Mouse (Mus musculus) liver, embryonic 15.5 days (tissue): ENCODE results near the gene Tbx3. TPM values are rescaled to one million over a fixed set of nuclear protein-coding genes. Genes with fewer than 3 reads are reported as not detected.

ENCODE experiments used
- ATAC-seq: fragments of 200-750 bp; cut with Nextera tagmentation; 2 replicates; pipeline ENCODE4 v1.8.0; 2017; ENCODE audit warnings: moderate number of reproducible peaks, mild to moderate bottlenecking, moderate library complexity; ENCODE audit not compliant: insufficient read depth
- H3K27ac ChIP-seq: fragments of 300-500 bp; sonication (generic); replicated peaks from 2 replicates; pipeline ENCODE4 v1.5.1; 2015; ENCODE audit warnings: mild to moderate bottlenecking, inconsistent platforms
- H3K27me3 ChIP-seq: fragments of 300-500 bp; sonication (generic); 2 replicates; pipeline ENCODE4 v1.6.1; 2015; ENCODE audit warnings: mild to moderate bottlenecking, inconsistent platforms
- H3K36me3 ChIP-seq: fragments of 300-500 bp; sonication (generic); replicated peaks from 2 replicates; pipeline ENCODE4 v1.6.1; 2015; ENCODE audit warnings: moderate library complexity, mild to moderate bottlenecking, inconsistent platforms
- H3K4me1 ChIP-seq: fragments of 300-500 bp; sonication (generic); replicated peaks from 2 replicates; pipeline ENCODE4 v1.6.1; 2015; ENCODE audit warnings: inconsistent platforms
- H3K4me2 ChIP-seq: fragments of 300-500 bp; sonication (generic); 2 replicates; pipeline ENCODE4 v1.6.1; 2015; ENCODE audit warnings: moderate library complexity, mild to moderate bottlenecking, inconsistent platforms
- H3K4me3 ChIP-seq: fragments of 300-500 bp; sonication (generic); replicated peaks from 2 replicates; pipeline ENCODE4 v1.5.1; 2015; ENCODE audit warnings: mild to moderate bottlenecking, inconsistent platforms
- H3K9ac ChIP-seq: fragments of 300-500 bp; sonication (generic); 2 replicates; pipeline ENCODE4 v1.6.1; 2015; ENCODE audit warnings: moderate library complexity, mild to moderate bottlenecking, inconsistent platforms
- H3K9me3 ChIP-seq: fragments of 300-500 bp; sonication (generic); replicated peaks from 2 replicates; pipeline ENCODE4 v1.6.1; 2016; ENCODE audit warnings: inconsistent platforms
- WGBS: fragments of 180-500 bp; shearing (Covaris S2); methylation state at CpG from one replicate; pipeline ENCODE4 v1.1.7; 2015; ENCODE audit warnings: mixed read lengths; ENCODE audit not compliant: insufficient replicate concordance; 5-methylcytosine and 5-hydroxymethylcytosine counted together
- polyA plus RNA-seq: library from polyadenylated mRNA; unstranded; fragments of >200 nt; fragmentation: Nextera tagmentation; extraction: Ambion mirVana; gene quantifications from 2 replicates; pipeline ENCODE4 v1.2.1, GENCODE M21; 2015

Tbx3 gene
- polyA plus RNA-seq, result 2.6 and 2.8 TPM in 2 replicates

DNA sequence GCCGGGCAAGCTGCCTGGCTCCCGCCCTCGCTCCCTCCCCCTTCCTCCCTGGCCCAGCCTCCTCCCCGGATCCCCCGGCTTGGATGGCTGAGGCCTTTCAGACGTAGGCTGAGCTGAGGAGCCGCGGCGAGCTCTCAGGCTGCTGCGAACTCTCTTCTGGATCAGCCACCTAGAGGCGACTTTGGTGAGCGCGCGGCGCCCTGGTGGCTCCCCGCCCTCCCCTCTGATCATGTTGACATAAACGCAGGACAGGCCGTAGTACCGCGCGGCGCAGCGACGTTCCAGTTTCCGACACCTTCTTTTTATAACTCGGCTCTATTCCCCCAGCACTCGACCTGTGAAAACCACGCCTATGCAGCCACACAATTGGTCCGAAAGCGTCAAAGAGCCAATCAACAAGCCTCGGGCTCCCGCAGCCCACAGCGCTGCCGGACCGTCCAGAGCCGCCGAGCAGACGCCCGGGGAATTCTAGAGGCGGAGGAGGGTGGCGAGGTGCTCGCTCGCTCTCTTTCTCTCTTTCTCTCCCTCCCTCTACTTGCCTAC, at the start of gene Tbx3:
TSS of gene Tbx3 (plus strand) at position 104 of the 543 bp plus-strand sequence.
- H3K4me3 ChIP-seq, result peak within 1 kb of the TSS; percentile 48
- peaks cover 16% of the 10 kb centered on the region for H3K4me1 ChIP-seq
- no peaks in the 10 kb centered on the region for H3K9me3 ChIP-seq
- no peaks in the 10 kb centered on the region for H3K36me3 ChIP-seq
- H3K9ac ChIP-seq, result 0 out of 2 replicates have a peak within 1 kb of the TSS, but pooled peaks have one; percentile 4
- peak within 1 kb of the TSS; percentile 62 for H3K27ac ChIP-seq
- H3K4me2 ChIP-seq, result peak within 1 kb of the TSS; percentile 59
- WGBS, result 0% methylated on average over 43 of the region's 43 CpGs
- peaks cover 99% of the 10 kb centered on the region for H3K27me3 ChIP-seq
- peak; percentile 87 for ATAC-seq

DNA sequence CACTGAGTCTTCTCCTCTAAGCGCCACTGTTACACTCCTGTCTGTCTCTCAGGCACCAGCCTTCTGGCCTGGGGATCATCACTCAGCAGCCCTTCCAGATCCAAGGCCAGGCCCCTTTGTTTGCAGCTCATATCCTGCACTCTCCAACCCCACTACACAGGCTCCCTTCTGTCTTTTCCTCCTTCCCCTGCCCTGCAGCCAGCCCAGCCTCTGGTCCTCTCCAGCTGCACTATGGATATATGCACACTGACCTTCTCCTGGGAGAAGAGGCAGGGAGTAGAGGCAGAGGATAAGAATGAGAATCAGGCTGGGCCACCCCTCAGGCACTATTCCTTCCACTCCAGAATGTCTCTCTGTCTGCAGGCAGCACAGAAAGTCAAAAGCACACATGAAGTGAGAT, 48.4 kb upstream of the Tbx3 start:
- no peak overlapping the region for H3K4me3 ChIP-seq
- ATAC-seq, result no peak
- no peaks in the 10 kb centered on the region for H3K4me1 ChIP-seq
- H3K36me3 ChIP-seq, result no peaks in the 10 kb centered on the region
- H3K27me3 ChIP-seq, result peaks cover 26% of the 10 kb centered on the region
- no peak overlapping the region for H3K9ac ChIP-seq
- 50% methylated on average over 1 of the region's 1 CpGs for WGBS
- H3K27ac ChIP-seq, result no peak overlapping the region
- H3K4me2 ChIP-seq, result no peak overlapping the region
- no peaks in the 10 kb centered on the region for H3K9me3 ChIP-seq

DNA sequence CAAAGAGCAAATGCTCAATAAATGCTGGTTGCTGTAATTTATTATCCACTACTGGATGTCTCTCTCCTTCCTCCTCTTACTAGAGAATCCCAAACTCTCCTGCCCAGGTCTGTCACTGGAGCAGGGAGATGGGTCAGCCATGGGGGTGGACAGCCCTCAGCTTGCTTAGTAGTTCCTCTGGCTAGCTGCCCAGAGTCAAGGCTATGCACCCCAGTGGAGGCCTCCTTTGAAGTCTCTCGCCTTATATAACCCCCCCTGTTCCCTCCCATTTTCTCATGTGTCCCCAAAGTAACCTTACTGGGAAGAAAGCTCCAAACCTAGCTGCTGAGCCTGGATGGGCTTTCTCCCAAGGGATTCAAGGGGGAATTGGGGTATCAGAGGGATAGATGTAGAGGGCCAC, 45.9 kb upstream of the Tbx3 start:
- no peaks in the 10 kb centered on the region for H3K4me1 ChIP-seq
- no peaks in the 10 kb centered on the region for H3K36me3 ChIP-seq
- H3K4me2 ChIP-seq, result no peak overlapping the region
- no peaks in the 10 kb centered on the region for H3K9me3 ChIP-seq
- H3K27me3 ChIP-seq, result peaks cover 40% of the 10 kb centered on the region
- H3K27ac ChIP-seq, result no peak overlapping the region
- H3K9ac ChIP-seq, result no peak overlapping the region
- ATAC-seq, result no peak
- 30% methylated on average over 1 of the region's 1 CpGs for WGBS
- H3K4me3 ChIP-seq, result no peak overlapping the region

DNA sequence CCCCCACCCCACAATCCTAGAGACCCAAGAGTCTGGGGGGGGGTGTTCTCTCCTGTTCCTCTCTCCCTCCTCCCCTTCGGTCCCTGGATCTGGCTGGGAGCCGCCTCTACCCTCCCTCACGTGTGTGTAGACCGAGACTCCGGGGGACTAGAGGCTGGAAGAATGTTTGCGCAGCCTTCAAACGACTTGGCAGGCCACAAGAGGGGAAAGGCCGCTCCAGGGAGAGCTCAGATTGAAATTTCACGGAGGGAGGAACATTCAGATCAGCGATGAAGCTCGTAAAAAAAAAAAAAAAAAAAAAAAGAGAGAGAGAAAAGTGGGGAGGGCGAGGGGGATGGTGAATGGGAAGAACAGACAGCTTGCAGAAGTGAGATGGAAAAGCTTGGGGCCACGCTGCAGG, 44.9 kb upstream of the Tbx3 start:
- ATAC-seq, result no peak
- 5% methylated on average over 13 of the region's 13 CpGs for WGBS
- Histone ChIP-seq H3K4me3 (no peak overlapping the region), H3K4me1 (no peaks in the 10 kb centered on the region), H3K27me3 (peaks cover 40% of the 10 kb centered on the region), H3K9me3 (no peaks in the 10 kb centered on the region), H3K4me2 (no peak overlapping the region), H3K27ac (no peak overlapping the region), H3K36me3 (no peaks in the 10 kb centered on the region), H3K9ac (no peak overlapping the region)

DNA sequence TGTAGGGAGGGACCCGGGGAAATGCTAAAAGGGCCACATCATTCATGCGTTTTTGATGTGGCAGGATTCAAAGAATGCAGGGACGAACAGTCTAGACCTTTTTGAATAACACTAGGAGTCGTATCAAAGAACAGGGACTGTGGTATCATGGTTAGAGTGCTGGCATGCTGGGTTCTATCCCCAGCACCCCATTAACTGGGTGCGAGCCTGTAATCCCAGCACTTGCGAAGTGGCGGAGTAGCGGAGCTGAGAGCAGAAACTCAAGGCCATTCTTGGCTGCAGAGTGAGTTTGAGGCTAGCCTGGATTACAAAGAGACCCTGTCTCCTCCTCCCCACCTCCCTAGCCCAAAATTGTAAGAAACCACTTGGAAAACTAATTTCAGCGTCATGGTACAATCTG, 44.3 kb upstream of the Tbx3 start:
- H3K27ac ChIP-seq, result no peak overlapping the region
- no peak for ATAC-seq
- 18% methylated on average over 9 of the region's 9 CpGs for WGBS

DNA sequence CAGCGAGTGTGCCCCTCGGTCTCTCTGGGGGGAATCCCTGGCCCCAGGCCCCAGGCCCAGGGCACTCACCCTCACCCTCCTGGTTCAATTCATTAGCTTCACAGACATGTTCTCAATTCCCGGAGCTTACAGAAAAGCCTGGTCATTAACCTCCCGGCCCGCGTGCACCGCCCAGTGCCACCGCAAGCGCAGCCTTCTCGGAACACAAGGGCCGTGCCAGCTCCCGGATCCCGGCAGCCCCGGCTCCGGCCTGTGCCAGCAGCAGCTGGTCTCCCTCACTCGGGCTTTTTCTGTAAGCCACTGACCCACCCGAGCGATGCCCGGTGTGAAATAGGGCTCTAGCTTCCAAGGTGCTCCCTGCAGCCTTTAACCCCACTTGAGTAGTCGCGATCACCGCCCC, 43.8 kb upstream of the Tbx3 start:
- Histone ChIP-seq H3K4me1 (no peaks in the 10 kb centered on the region), H3K9ac (no peak overlapping the region), H3K27me3 (peaks cover 40% of the 10 kb centered on the region)

More for the DNA sequence above, 44.3 kb upstream of the Tbx3 start:
- Histone ChIP-seq H3K4me3 (no peak overlapping the region), H3K9ac (no peak overlapping the region), H3K27me3 (peaks cover 40% of the 10 kb centered on the region), H3K36me3 (no peaks in the 10 kb centered on the region), H3K4me2 (no peak overlapping the region), H3K9me3 (no peaks in the 10 kb centered on the region), H3K4me1 (no peaks in the 10 kb centered on the region)

DNA sequence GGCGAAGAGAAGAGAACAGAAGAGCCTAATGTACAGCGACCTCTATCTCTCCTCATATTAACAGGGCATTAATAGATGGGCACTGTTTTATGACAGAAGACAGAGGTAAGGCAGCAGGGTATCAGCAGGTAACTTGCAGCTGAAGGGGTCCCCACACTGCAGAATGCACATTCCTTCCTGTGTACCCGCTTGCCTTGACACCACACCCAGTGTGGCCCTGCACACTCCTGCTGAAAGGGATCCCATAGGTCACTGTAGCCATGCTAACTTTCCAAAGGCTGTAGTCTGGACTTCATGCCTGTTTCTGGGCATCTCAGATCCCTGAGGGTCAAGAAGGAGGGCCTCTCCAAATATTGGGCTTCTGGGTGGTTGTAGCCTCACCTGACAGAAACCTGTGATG, 42.4 kb upstream of the Tbx3 start:
- Histone ChIP-seq H3K9me3 (no peaks in the 10 kb centered on the region), H3K4me2 (no peak overlapping the region), H3K4me3 (no peak overlapping the region), H3K9ac (no peak overlapping the region), H3K4me1 (no peaks in the 10 kb centered on the region), H3K27me3 (peaks cover 40% of the 10 kb centered on the region), H3K27ac (no peak overlapping the region), H3K36me3 (no peaks in the 10 kb centered on the region)
- WGBS, result 49% methylated on average over 3 of the region's 3 CpGs
- ATAC-seq, result no peak

More for the DNA sequence above, 43.8 kb upstream of the Tbx3 start:
- H3K4me2 ChIP-seq, result no peak overlapping the region
- H3K36me3 ChIP-seq, result no peaks in the 10 kb centered on the region
- H3K9me3 ChIP-seq, result no peaks in the 10 kb centered on the region
- no peak overlapping the region for H3K4me3 ChIP-seq
- WGBS, result 11% methylated on average over 22 of the region's 22 CpGs
- ATAC-seq, result no peak
- H3K27ac ChIP-seq, result no peak overlapping the region

DNA sequence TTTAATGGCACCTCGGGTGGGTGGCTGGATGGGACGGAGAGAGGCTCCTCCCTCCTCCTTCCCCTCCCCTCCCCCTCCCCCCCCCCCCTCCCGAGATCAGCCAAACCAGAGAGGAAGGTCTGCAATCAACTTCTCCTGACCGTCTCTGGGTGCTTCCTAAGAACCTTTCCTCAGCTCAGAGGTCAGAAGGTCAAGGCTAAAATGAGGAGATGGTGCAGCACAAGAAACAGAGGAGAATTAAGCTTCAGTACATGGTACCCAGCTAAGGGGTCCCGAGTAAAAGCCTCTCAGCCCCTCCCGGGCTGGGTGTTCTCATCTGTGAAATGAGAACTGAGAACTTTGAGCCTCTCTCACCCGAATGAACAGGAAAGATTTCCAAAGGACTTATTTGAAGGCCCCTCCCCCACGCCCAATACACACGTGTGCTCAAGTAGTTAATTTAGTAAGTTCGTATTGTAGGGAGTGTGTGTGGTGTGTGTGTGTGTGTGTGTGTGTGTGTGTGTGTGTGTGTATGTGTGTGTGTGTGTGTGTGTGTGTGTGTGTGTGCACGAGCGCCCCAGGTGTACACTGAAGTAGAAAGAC, 41.6 kb upstream of the Tbx3 start:
- Histone ChIP-seq H3K4me2 (no peak overlapping the region), H3K9ac (no peak overlapping the region), H3K27ac (no peak overlapping the region), H3K9me3 (no peaks in the 10 kb centered on the region), H3K27me3 (peaks cover 40% of the 10 kb centered on the region), H3K4me3 (no peak overlapping the region), H3K4me1 (no peaks in the 10 kb centered on the region), H3K36me3 (no peaks in the 10 kb centered on the region)
- no peak for ATAC-seq
- WGBS, result 19% methylated on average over 11 of the region's 12 CpGs

DNA sequence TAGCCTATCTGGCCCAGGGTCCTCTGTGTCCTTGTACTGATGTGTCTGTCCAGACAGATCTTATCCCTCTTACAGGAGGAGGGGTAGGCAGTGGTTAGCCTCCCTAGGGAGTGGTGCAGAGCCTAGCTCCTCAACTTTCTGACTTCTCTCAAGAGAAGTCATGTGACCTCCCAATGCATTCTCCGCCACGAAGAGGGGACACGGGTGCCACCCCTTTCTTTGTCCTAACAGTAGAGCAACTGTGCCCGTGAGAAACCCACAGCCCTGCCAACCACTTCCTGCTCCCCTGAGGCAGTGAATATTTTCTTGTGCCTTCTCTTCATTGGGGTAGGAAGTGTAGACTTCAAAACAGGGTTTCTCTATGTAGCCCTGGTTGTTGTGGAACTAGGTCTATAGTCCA, 36.9 kb upstream of the Tbx3 start:
- no peaks in the 10 kb centered on the region for H3K9me3 ChIP-seq
- H3K9ac ChIP-seq, result no peak overlapping the region
- no peak overlapping the region for H3K4me2 ChIP-seq
- no peaks in the 10 kb centered on the region for H3K4me1 ChIP-seq
- no peak for ATAC-seq
- H3K27me3 ChIP-seq, result no peaks in the 10 kb centered on the region
- no peak overlapping the region for H3K27ac ChIP-seq
- H3K4me3 ChIP-seq, result no peak overlapping the region
- WGBS, result 45% methylated on average over 4 of the region's 4 CpGs
- no peaks in the 10 kb centered on the region for H3K36me3 ChIP-seq

DNA sequence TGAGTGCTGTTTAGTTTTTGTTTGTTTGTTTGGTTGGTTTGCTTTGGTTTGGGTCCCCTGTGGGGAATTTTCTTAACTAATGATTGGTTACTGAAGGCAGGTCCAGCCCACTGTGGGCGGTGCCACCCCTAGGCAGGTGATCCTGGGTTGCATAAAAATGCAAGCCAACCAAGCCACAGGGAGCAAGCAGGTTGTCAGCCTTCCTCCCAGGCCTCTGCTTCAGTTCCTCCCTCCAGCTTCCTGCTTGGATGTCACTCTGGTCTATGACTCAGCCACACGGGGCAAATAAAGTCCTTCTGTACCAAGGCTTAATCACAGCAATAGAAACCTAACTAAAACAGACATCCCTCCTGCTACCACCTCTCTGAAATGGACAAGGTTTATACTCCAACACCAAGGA, 35.6 kb upstream of the Tbx3 start:
- Histone ChIP-seq H3K27me3 (no peaks in the 10 kb centered on the region), H3K9ac (no peak overlapping the region), H3K4me3 (no peak overlapping the region), H3K4me1 (no peaks in the 10 kb centered on the region), H3K36me3 (no peaks in the 10 kb centered on the region), H3K27ac (no peak overlapping the region), H3K4me2 (no peak overlapping the region), H3K9me3 (no peaks in the 10 kb centered on the region)
- no peak for ATAC-seq
- 32% methylated on average over 2 of the region's 2 CpGs for WGBS

DNA sequence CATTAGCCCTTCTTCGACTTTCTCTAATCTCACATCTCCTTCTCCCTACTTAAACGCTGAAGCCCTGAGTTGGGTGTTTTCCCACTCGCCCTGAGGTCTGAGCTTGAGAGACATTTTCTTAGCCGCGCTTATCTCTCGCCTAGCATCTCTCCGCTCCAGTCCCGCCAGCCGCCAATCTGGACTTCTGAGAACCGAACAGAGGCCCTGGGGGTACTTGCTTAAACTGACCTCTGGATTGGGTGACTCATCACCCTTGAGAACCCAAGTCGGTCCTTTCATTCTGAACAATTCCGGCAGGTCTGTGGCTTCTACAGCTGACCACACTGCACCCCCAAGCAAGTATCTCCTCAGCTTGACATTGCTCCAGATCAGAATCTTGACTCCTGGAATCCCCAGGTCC, 32.2 kb upstream of the Tbx3 start:
- H3K27me3 ChIP-seq, result peaks cover 5% of the 10 kb centered on the region; the same call in 1 of the 2 replicates

DNA sequence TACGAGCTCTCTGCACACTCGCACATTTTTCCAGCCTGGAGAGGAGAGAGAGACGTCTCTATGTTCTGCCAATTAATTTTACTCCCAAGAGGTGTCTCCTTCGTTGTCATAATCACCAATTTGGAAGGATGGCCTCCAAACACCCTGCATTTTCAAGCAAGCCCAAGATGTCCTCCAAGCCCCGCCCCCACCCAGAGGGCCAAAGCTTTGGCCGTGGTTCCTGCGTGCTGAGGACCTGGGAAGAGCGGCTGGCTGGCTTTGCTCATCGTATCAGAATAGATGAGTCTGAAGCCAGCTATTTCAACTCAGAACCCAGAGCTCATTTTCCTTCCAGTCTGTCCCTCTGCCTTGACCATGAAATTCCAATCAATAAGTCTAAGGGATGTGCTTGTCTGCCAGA, 29.4 kb upstream of the Tbx3 start:
- Histone ChIP-seq H3K4me2 (no peak overlapping the region), H3K27ac (no peak overlapping the region), H3K4me1 (no peaks in the 10 kb centered on the region), H3K9ac (no peak overlapping the region), H3K9me3 (no peaks in the 10 kb centered on the region), H3K36me3 (no peaks in the 10 kb centered on the region), H3K27me3 (peaks cover 9% of the 10 kb centered on the region), H3K4me3 (no peak overlapping the region)
- 60% methylated on average over 9 of the region's 9 CpGs for WGBS
- no peak for ATAC-seq

More for the DNA sequence above, 32.2 kb upstream of the Tbx3 start:
- Histone ChIP-seq H3K9ac (no peak overlapping the region), H3K4me2 (no peak overlapping the region), H3K4me3 (no peak overlapping the region), H3K9me3 (no peaks in the 10 kb centered on the region), H3K4me1 (no peaks in the 10 kb centered on the region), H3K27ac (no peak overlapping the region), H3K36me3 (no peaks in the 10 kb centered on the region)
- ATAC-seq, result no peak
- 31% methylated on average over 12 of the region's 12 CpGs for WGBS
